Mouse (Mus musculus) gastrocnemius, adult 2 months (tissue): ENCODE measurements at regions not wholly inside any gene's neighbourhood (a gene's known extent, or its start where the extent isn't known, plus 50 kb on each side); places are given as distances from the start of the nearest gene placed in this dataset.
A peak's percentile ranks its signal among the peaks of the same experiment; 100 is the strongest.

Source experiments
- DNase-seq: peaks from one replicate; pipeline ENCODE4 v3.0.0; 2022
- H3K27ac ChIP-seq: fragments of 200-600 bp; 2 replicates; pipeline ENCODE4 v1.8.1; 2022; ENCODE audit warnings: mild to moderate bottlenecking
- H3K4me3 ChIP-seq: fragments of 200-600 bp; 2 replicates; pipeline ENCODE4 v1.8.1; 2022; ENCODE audit warnings: mild to moderate bottlenecking, moderate library complexity
- CTCF ChIP-seq: fragments of 200-600 bp; IDR thresholded peaks from 2 replicates; pipeline ENCODE4 v1.8.1; 2022; ENCODE audit warnings: antibody characterized with exemption, mild to moderate bottlenecking, moderate library complexity
- intact Hi-C: fragments of 180-260 bp; cut with DNase I; formaldehyde crosslinking; loops from one replicate; pipeline ENCODE4 v1.15.1; 2025

- Histone ChIP-seq H3K27ac (no peak overlapping the region), H3K4me3 (no peak overlapping the region)
- TF ChIP-seq CTCF = peak; percentile 54
- DNase-seq = no peak
- intact Hi-C loops = loop anchor here (10.0 kb wide), 1 partner anchor 182 kb away; the partner anchor contains the start of gene Gm5127
Measured at GRCm38 (mm10) chrX:106766812-106767211, 73.6 kb downstream of the Rtl3 start.
